Mouse (Mus musculus) lung, embryonic 14.5 days (tissue): ENCODE results near the gene Crabp1. TPM values are rescaled to one million over a fixed set of nuclear protein-coding genes. Genes with fewer than 3 reads are reported as not detected.

Experiments
- ATAC-seq: fragments of 200-750 bp; cut with Nextera tagmentation; 2 replicates; pipeline ENCODE4 v1.8.0; 2017; ENCODE audit warnings: mild to moderate bottlenecking, moderate TSS enrichment, moderate library complexity; ENCODE audit not compliant: insufficient read depth
- DNase-seq: peaks from one replicate; pipeline ENCODE4 v3.0.0-alpha.2; 2015
- H3K27ac ChIP-seq: fragments of 300-500 bp; sonication (generic); 2 replicates; pipeline ENCODE4 v1.5.1; 2014; ENCODE audit warnings: low read depth, mild to moderate bottlenecking, moderate library complexity
- H3K27me3 ChIP-seq: fragments of 300-500 bp; sonication (generic); 2 replicates; pipeline ENCODE4 v1.6.1; 2014; ENCODE audit warnings: low read length, control low read depth; ENCODE audit not compliant: insufficient read depth
- H3K36me3 ChIP-seq: fragments of 300-500 bp; sonication (generic); 2 replicates; pipeline ENCODE4 v1.6.1; 2014; ENCODE audit warnings: control low read depth; ENCODE audit not compliant: insufficient read depth
- H3K4me1 ChIP-seq: fragments of 300-500 bp; sonication (generic); 2 replicates; pipeline ENCODE4 v1.6.1; 2014; ENCODE audit warnings: antibody characterized with exemption, control low read depth; ENCODE audit not compliant: insufficient read depth
- H3K4me2 ChIP-seq: fragments of 300-500 bp; sonication (generic); 2 replicates; pipeline ENCODE4 v1.6.1; 2014; ENCODE audit warnings: mild to moderate bottlenecking
- H3K4me3 ChIP-seq: fragments of 300-500 bp; sonication (generic); 2 replicates; pipeline ENCODE4 v1.5.1; 2014; ENCODE audit warnings: low read depth, low read length
- H3K9ac ChIP-seq: fragments of 300-500 bp; sonication (generic); 2 replicates; pipeline ENCODE4 v1.6.1; 2014
- H3K9me3 ChIP-seq: fragments of 300-500 bp; sonication (generic); 2 replicates; pipeline ENCODE4 v1.6.1; 2016; ENCODE audit warnings: low read depth, low read length, control low read depth
- CTCF ChIP-seq: IDR thresholded peaks from 2 replicates; pipeline ENCODE4 v1.5.1; 2016; ENCODE audit warnings: antibody characterized with exemption, low read depth
- WGBS: fragments of 180-500 bp; shearing (Covaris S2); extraction: QIAGEN DNeasy Blood & Tissue Kit; methylation state at CpG from one replicate; pipeline ENCODE4 v1.1.7; 2014; 5-methylcytosine and 5-hydroxymethylcytosine counted together
- polyA plus RNA-seq: library from polyadenylated mRNA; unstranded; fragments of >200 nt; fragmentation: Nextera tagmentation; extraction: Ambion mirVana; gene quantifications from 2 replicates; pipeline ENCODE4 v1.2.1, GENCODE M21; 2014

Crabp1 gene
- polyA plus RNA-seq, 1 experiment from 2014 or later: 13.2 TPM

- 64% methylated on average over 11 of the region's 11 CpGs for WGBS
- Histone ChIP-seq H3K4me1 (no peaks in the 10 kb centered on the region), H3K27me3 (peaks cover 22% of the 10 kb centered on the region), H3K36me3 (no peaks in the 10 kb centered on the region), H3K27ac (no peak overlapping the region), H3K9ac (no peak overlapping the region), H3K9me3 (no peaks in the 10 kb centered on the region), H3K4me3 (no peak overlapping the region), H3K4me2 (no peak overlapping the region)
- ATAC-seq (no peak), DNase-seq (no peak)
- no peak for TF ChIP-seq CTCF
Measured at GRCm38 (mm10) chr9:54770140-54770780, 5.7 kb downstream of the Crabp1 start.

- Histone ChIP-seq H3K4me2 (no peak overlapping the region), H3K9me3 (no peaks in the 10 kb centered on the region), H3K27me3 (no peaks in the 10 kb centered on the region), H3K27ac (no peak overlapping the region), H3K4me3 (no peak overlapping the region), H3K36me3 (no peaks in the 10 kb centered on the region), H3K9ac (no peak overlapping the region), H3K4me1 (no peaks in the 10 kb centered on the region)
- no peak for TF ChIP-seq CTCF
- ATAC-seq (no peak), DNase-seq (peak; percentile 8)
- WGBS: 83% methylated on average over 13 of the region's 13 CpGs
Measured at GRCm38 (mm10) chr9:54776451-54776982, 12.0 kb downstream of the Crabp1 start.

DNA sequence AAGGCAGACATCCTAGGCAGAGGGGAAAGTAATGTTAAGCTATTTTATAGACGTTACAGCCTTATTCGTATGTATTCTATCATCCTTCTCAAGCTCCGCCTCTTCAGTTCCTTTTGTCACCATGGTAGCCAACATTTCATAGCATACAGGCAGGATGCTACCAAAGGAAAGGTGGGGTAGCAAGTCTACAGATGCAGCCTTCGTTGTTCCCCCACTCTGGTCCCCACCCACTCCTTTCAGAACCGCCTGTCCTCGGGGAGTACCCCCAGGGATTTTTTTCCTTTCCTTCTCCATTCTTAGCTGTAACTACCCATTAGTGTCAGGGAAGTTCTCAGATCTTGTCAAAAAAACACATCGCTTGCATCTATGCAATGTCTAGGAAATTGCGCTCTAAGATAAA, 14.7 kb downstream of the Crabp1 start:
- no peak overlapping the region for H3K27ac ChIP-seq
- no peaks in the 10 kb centered on the region for H3K27me3 ChIP-seq
- no peaks in the 10 kb centered on the region for H3K36me3 ChIP-seq
- WGBS: 82% methylated on average over 8 of the region's 8 CpGs
- ATAC-seq (no peak), DNase-seq (no peak)
- H3K9ac ChIP-seq: no peak overlapping the region
- no peak overlapping the region for H3K4me2 ChIP-seq
- H3K9me3 ChIP-seq: no peaks in the 10 kb centered on the region
- H3K4me1 ChIP-seq: no peaks in the 10 kb centered on the region
- no peak for TF ChIP-seq CTCF
- no peak overlapping the region for H3K4me3 ChIP-seq

DNA sequence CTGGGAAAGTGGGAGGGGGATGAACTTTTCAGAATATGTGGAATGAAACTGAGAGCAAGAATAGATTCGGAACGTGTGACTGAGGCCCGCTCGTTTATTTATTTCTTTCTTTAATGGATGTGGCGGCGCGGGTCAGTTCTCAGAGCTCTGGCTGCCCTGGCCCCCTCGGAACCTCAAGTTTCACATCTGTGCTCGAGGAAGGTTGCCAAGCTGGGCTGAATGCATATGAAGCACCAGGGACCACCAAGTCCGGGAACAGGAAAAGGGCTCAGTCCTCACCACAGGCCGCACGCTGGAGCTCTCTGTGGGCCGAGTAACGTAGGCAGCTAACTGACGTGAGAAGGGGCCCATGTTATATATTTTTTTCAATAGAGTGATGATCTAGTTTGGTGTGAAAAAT, 18.0 kb downstream of the Crabp1 start:
- Histone ChIP-seq H3K27ac (peak overlapping the region; percentile 60), H3K4me2 (peak overlapping the region; percentile 12; the same call in 1 of the 2 replicates), H3K4me1 (0 out of 2 replicates have a peak, but pooled peaks cover 4% of the 10 kb centered on the region), H3K9me3 (no peaks in the 10 kb centered on the region), H3K36me3 (no peaks in the 10 kb centered on the region), H3K27me3 (no peaks in the 10 kb centered on the region), H3K4me3 (no peak overlapping the region), H3K9ac (peak overlapping the region; percentile 16; the same call in 1 of the 2 replicates)
- TF ChIP-seq CTCF: no peak
- peak; percentile 85 for DNase-seq
- ATAC-seq: peak; percentile 72; the same call in 1 of the 2 replicates
- WGBS: 25% methylated on average over 15 of the region's 15 CpGs

- H3K27ac ChIP-seq: no peak overlapping the region
- no peak for DNase-seq
- no peaks in the 10 kb centered on the region for H3K27me3 ChIP-seq
- no peak for ATAC-seq
- no peak overlapping the region for H3K9ac ChIP-seq
- no peak overlapping the region for H3K4me2 ChIP-seq
- no peaks in the 10 kb centered on the region for H3K36me3 ChIP-seq
- TF ChIP-seq CTCF: no peak
- WGBS: 32% methylated on average over 3 of the region's 3 CpGs
- H3K4me3 ChIP-seq: no peak overlapping the region
- 0 out of 2 replicates have a peak, but pooled peaks cover 4% of the 10 kb centered on the region for H3K4me1 ChIP-seq
- H3K9me3 ChIP-seq: no peaks in the 10 kb centered on the region
Measured at GRCm38 (mm10) chr9:54784003-54784402, 19.5 kb downstream of the Crabp1 start.

DNA sequence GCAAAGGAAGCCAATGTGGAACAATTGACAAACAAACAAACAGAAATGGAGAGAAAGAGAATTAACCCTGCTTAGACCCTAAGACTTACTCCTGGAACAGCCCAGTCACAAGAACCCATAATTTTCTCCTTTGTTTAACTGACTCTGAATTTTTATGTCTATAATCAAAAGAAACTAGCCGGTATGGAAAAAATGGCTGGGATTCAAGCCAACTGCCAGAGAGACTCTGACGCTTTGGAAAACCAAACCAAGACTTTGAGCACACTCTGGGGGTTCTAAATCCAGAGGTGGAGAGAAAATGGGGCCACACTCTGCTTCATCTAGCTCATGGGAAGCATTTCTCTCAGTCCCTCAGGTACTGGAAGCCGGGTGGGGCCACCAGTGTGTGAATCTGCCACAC, 20.7 kb downstream of the Crabp1 start:
- Histone ChIP-seq H3K4me3 (no peak overlapping the region), H3K4me2 (no peak overlapping the region), H3K9ac (no peak overlapping the region), H3K27me3 (no peaks in the 10 kb centered on the region), H3K27ac (peak overlapping the region; percentile 30; the same call in 1 of the 2 replicates), H3K4me1 (0 out of 2 replicates have a peak, but pooled peaks cover 4% of the 10 kb centered on the region), H3K9me3 (no peaks in the 10 kb centered on the region), H3K36me3 (no peaks in the 10 kb centered on the region)
- DNase-seq (peak; percentile 58), ATAC-seq (no peak)
- no peak for TF ChIP-seq CTCF
- WGBS: 52% methylated on average over 3 of the region's 3 CpGs

- DNase-seq (no peak), ATAC-seq (no peak)
- Histone ChIP-seq H3K4me2 (no peak overlapping the region), H3K4me1 (0 out of 2 replicates have a peak, but pooled peaks cover 4% of the 10 kb centered on the region), H3K27ac (no peak overlapping the region), H3K27me3 (no peaks in the 10 kb centered on the region), H3K4me3 (no peak overlapping the region), H3K36me3 (no peaks in the 10 kb centered on the region), H3K9me3 (no peaks in the 10 kb centered on the region), H3K9ac (no peak overlapping the region)
- TF ChIP-seq CTCF: no peak
- 72% methylated on average over 1 of the region's 1 CpGs for WGBS
Measured at GRCm38 (mm10) chr9:54786083-54786482, 21.5 kb downstream of the Crabp1 start.
